Mouse (Mus musculus): Measurements from ENCODE around the gene Shisa8. TPM values are rescaled to one million over a fixed set of nuclear protein-coding genes. Genes with fewer than 3 reads are reported as not detected.

Gene Shisa8
- polyA plus RNA-seq, 1 experiment from 2014 or later: 0.31 TPM

GRCm38 (mm10) chr15:82164061-82164399 is 48.6 kb downstream of the Shisa8 start:
- ATAC-seq (ENCODE audit: insufficient number of reproducible peaks, low FRiP score, low TSS enrichment, low read depth) (no peak), DNase-seq (ENCODE audit: low spot score) (no peak)
- Histone ChIP-seq H3K36me3 (ENCODE audit: control insufficient read depth, insufficient read depth, low read length) (no peaks in the 10 kb centered on the region), H3K27ac (replicated peaks; ENCODE audit: low read depth, low read length) (no peak overlapping the region), H3K4me3 (ENCODE audit: low read depth, low read length) (no peak overlapping the region), H3K4me1 (ENCODE audit: control insufficient read depth, insufficient read depth, low read length) (peaks cover 25% of the 10 kb centered on the region), H3K9ac (ENCODE audit: low read length) (no peak overlapping the region), H3K4me2 (ENCODE audit: low read depth, severe bottlenecking) (no peak overlapping the region), H3K9me3 (ENCODE audit: control insufficient read depth, low read length) (no peaks in the 10 kb centered on the region), H3K27me3 (ENCODE audit: control insufficient read depth, insufficient read depth, low read length) (no peaks in the 10 kb centered on the region)
- WGBS: 61% methylated on average over 4 of the region's 4 CpGs

GRCm38 (mm10) chr15:82163356-82164060 is 49.1 kb downstream of the Shisa8 start:
- no peaks in the 10 kb centered on the region for H3K27me3 ChIP-seq (ENCODE audit: control insufficient read depth, insufficient read depth, low read length)
- no peaks in the 10 kb centered on the region for H3K9me3 ChIP-seq (ENCODE audit: control insufficient read depth, low read length)
- ATAC-seq (ENCODE audit: insufficient number of reproducible peaks, low FRiP score, low TSS enrichment, low read depth) (no peak), DNase-seq (ENCODE audit: low spot score) (no peak)
- no peak overlapping the region for H3K4me3 ChIP-seq (ENCODE audit: low read depth, low read length)
- H3K4me1 ChIP-seq (ENCODE audit: control insufficient read depth, insufficient read depth, low read length): peaks cover 26% of the 10 kb centered on the region
- no peaks in the 10 kb centered on the region for H3K36me3 ChIP-seq (ENCODE audit: control insufficient read depth, insufficient read depth, low read length)
- no peak overlapping the region for H3K4me2 ChIP-seq (ENCODE audit: low read depth, severe bottlenecking)
- no peak overlapping the region for H3K27ac ChIP-seq (replicated peaks; ENCODE audit: low read depth, low read length)
- 85% methylated on average over 10 of the region's 10 CpGs for WGBS
- no peak overlapping the region for H3K9ac ChIP-seq (ENCODE audit: low read length)

GRCm38 (mm10) chr15:82161965-82162600 is 50.5 kb downstream of the Shisa8 start:
- Histone ChIP-seq H3K9ac (ENCODE audit: low read length) (no peak overlapping the region), H3K4me1 (ENCODE audit: control insufficient read depth, insufficient read depth, low read length) (peaks cover 28% of the 10 kb centered on the region), H3K4me3 (ENCODE audit: low read depth, low read length) (no peak overlapping the region), H3K9me3 (ENCODE audit: control insufficient read depth, low read length) (no peaks in the 10 kb centered on the region), H3K36me3 (ENCODE audit: control insufficient read depth, insufficient read depth, low read length) (no peaks in the 10 kb centered on the region), H3K4me2 (ENCODE audit: low read depth, severe bottlenecking) (no peak overlapping the region), H3K27me3 (ENCODE audit: control insufficient read depth, insufficient read depth, low read length) (no peaks in the 10 kb centered on the region), H3K27ac (replicated peaks; ENCODE audit: low read depth, low read length) (no peak overlapping the region)
- ATAC-seq (ENCODE audit: insufficient number of reproducible peaks, low FRiP score, low TSS enrichment, low read depth): no peak
- no peak for DNase-seq (ENCODE audit: low spot score)
- WGBS: 78% methylated on average over 12 of the region's 12 CpGs

GRCm38 (mm10) chr15:82160731-82161640 is 51.6 kb downstream of the Shisa8 start:
- WGBS: 79% methylated on average over 11 of the region's 11 CpGs

GRCm38 (mm10) chr15:82159471-82159870 is 53.1 kb downstream of the Shisa8 start:
- 85% methylated on average over 9 of the region's 9 CpGs for WGBS
- Histone ChIP-seq H3K9me3 (ENCODE audit: control insufficient read depth, low read length) (no peaks in the 10 kb centered on the region), H3K36me3 (ENCODE audit: control insufficient read depth, insufficient read depth, low read length) (no peaks in the 10 kb centered on the region), H3K27me3 (ENCODE audit: control insufficient read depth, insufficient read depth, low read length) (no peaks in the 10 kb centered on the region), H3K4me1 (ENCODE audit: control insufficient read depth, insufficient read depth, low read length) (peaks cover 13% of the 10 kb centered on the region; the same call in 1 of the 2 replicates), H3K4me2 (ENCODE audit: low read depth, severe bottlenecking) (no peak overlapping the region), H3K9ac (ENCODE audit: low read length) (no peak overlapping the region), H3K27ac (replicated peaks; ENCODE audit: low read depth, low read length) (no peak overlapping the region), H3K4me3 (ENCODE audit: low read depth, low read length) (no peak overlapping the region)
- DNase-seq (ENCODE audit: low spot score) (no peak), ATAC-seq (ENCODE audit: insufficient number of reproducible peaks, low FRiP score, low TSS enrichment, low read depth) (no peak)

More at GRCm38 (mm10) chr15:82160731-82161640, 51.6 kb downstream of the Shisa8 start:
- no peaks in the 10 kb centered on the region for H3K9me3 ChIP-seq (ENCODE audit: control insufficient read depth, low read length)
- H3K9ac ChIP-seq (ENCODE audit: low read length): no peak overlapping the region
- H3K27me3 ChIP-seq (ENCODE audit: control insufficient read depth, insufficient read depth, low read length): no peaks in the 10 kb centered on the region
- H3K4me1 ChIP-seq (ENCODE audit: control insufficient read depth, insufficient read depth, low read length): peaks cover 18% of the 10 kb centered on the region
- H3K4me2 ChIP-seq (ENCODE audit: low read depth, severe bottlenecking): no peak overlapping the region
- DNase-seq (ENCODE audit: low spot score): no peak
- no peaks in the 10 kb centered on the region for H3K36me3 ChIP-seq (ENCODE audit: control insufficient read depth, insufficient read depth, low read length)
- no peak overlapping the region for H3K4me3 ChIP-seq (ENCODE audit: low read depth, low read length)
- H3K27ac ChIP-seq (replicated peaks; ENCODE audit: low read depth, low read length): peak overlapping the region; percentile 2; the same call in 1 of the 2 replicates
- ATAC-seq (ENCODE audit: insufficient number of reproducible peaks, low FRiP score, low TSS enrichment, low read depth): no peak

- Histone ChIP-seq H3K9me3 (ENCODE audit: control insufficient read depth, low read length) (no peaks in the 10 kb centered on the region), H3K9ac (ENCODE audit: low read length) (0 out of 2 replicates have a peak overlapping the region, but pooled peaks have one; percentile 14), H3K27me3 (ENCODE audit: control insufficient read depth, insufficient read depth, low read length) (no peaks in the 10 kb centered on the region), H3K4me3 (ENCODE audit: low read depth, low read length) (no peak overlapping the region), H3K4me2 (ENCODE audit: low read depth, severe bottlenecking) (no peak overlapping the region), H3K4me1 (ENCODE audit: control insufficient read depth, insufficient read depth, low read length) (peaks cover 10% of the 10 kb centered on the region; the same call in 1 of the 2 replicates), H3K27ac (replicated peaks; ENCODE audit: low read depth, low read length) (no peak overlapping the region; the same call in 1 of the 2 replicates), H3K36me3 (ENCODE audit: control insufficient read depth, insufficient read depth, low read length) (no peaks in the 10 kb centered on the region)
- no peak for DNase-seq (ENCODE audit: low spot score)
- WGBS: 55% methylated on average over 17 of the region's 17 CpGs
- ATAC-seq (ENCODE audit: insufficient number of reproducible peaks, low FRiP score, low TSS enrichment, low read depth): no peak
These were observed 54.2 kb downstream of the Shisa8 start for GRCm38 (mm10) chr15:82158243-82159035.

GRCm38 (mm10) chr15:82156902-82157301 is 55.7 kb downstream of the Shisa8 start:
- DNase-seq (ENCODE audit: low spot score) (no peak), ATAC-seq (ENCODE audit: insufficient number of reproducible peaks, low FRiP score, low TSS enrichment, low read depth) (no peak)
- H3K36me3 ChIP-seq (ENCODE audit: control insufficient read depth, insufficient read depth, low read length): no peaks in the 10 kb centered on the region
- H3K4me3 ChIP-seq (ENCODE audit: low read depth, low read length): no peak overlapping the region
- H3K9ac ChIP-seq (ENCODE audit: low read length): no peak overlapping the region
- no peak overlapping the region for H3K4me2 ChIP-seq (ENCODE audit: low read depth, severe bottlenecking)
- no peaks in the 10 kb centered on the region for H3K27me3 ChIP-seq (ENCODE audit: control insufficient read depth, insufficient read depth, low read length)
- H3K9me3 ChIP-seq (ENCODE audit: control insufficient read depth, low read length): no peaks in the 10 kb centered on the region
- 82% methylated on average over 10 of the region's 10 CpGs for WGBS
- no peak overlapping the region for H3K27ac ChIP-seq (replicated peaks; ENCODE audit: low read depth, low read length)
- peaks cover 13% of the 10 kb centered on the region; the same call in 1 of the 2 replicates for H3K4me1 ChIP-seq (ENCODE audit: control insufficient read depth, insufficient read depth, low read length)
